In the genomic region with DNA sequence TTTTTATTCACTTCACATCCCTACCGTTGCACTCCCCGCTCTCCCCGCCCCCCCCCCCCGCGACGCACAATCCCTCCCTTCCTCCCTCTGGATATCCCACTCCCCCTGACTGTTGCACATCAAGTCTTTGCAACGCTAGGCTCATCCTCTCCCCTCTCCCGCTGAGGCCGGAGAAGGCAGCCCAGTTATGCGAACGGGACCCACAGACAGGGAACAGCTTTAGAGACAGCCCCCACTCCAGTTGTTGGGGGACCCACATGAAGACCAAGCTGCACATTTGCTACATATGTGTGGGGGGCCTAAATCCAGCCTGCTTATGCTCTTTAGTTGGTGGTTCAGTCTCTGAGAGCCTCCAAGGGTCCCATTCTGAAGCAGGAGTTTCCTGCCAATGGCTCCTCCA, we compare ENCODE assay signal across 7 mouse cellular contexts. TPM values are rescaled to one million over a fixed set of nuclear protein-coding genes. Genes with fewer than 3 reads are reported as not detected.
DNase-seq lines count a peak whose midpoint lies in the region; ATAC-seq and TF ChIP-seq lines count a peak whose summit lies in the region.

A gene (minus strand): TSS at position 59 of the 400 bp plus-strand sequence.

- H3K27me3 ChIP-seq in cerebellum, adult 2 months (ENCODE audit: control insufficient read depth, insufficient read depth, low read length), result no peaks in the 10 kb centered on the region
- 0 out of 2 replicates have a peak, but pooled peaks cover 4% of the 10 kb centered on the region for H3K27me3 ChIP-seq in forebrain, postnatal 0 days (ENCODE audit: insufficient read depth, low read length)

- ATAC-seq in forebrain, postnatal 0 days, result peak; percentile 82

- peak within 1 kb of the TSS; percentile 75 for H3K9ac ChIP-seq in forebrain, postnatal 0 days

- peak within 1 kb of the TSS; percentile 93 for H3K4me3 ChIP-seq in cerebellum, adult 2 months (replicated peaks; ENCODE audit: insufficient read depth, low read depth, low read length)
- H3K4me3 ChIP-seq in forebrain, postnatal 0 days (ENCODE audit: low read depth, low read length), result peak within 1 kb of the TSS; percentile 60
- peak within 1 kb of the TSS; percentile 84 for H3K4me3 ChIP-seq in macrophage (ENCODE audit: inconsistent target)

- WGBS in cerebellum, adult 2 months, result 0% methylated on average over 8 of the region's 11 CpGs
- WGBS in forebrain, postnatal 0 days, result 4% methylated on average over 11 of the region's 11 CpGs
- WGBS in macrophage (ENCODE audit: missing documents), result 2% methylated on average over 6 of the region's 11 CpGs

- peak; percentile 13 to 15 for DNase-seq in right cerebral cortex, adult 2 months (ENCODE audit: low spot score in 2 of 2)
- no peak for DNase-seq in right cerebral cortex, postnatal 14 days
- peak; percentile 32 to 34 for DNase-seq in cerebellum, adult 2 months
- DNase-seq in forebrain, postnatal 0 days, result peak; percentile 64
- DNase-seq in kidney, postnatal 14 days, result peak; percentile 17
- DNase-seq in thymus, postnatal 4 days, result peak; percentile 42

- H3K27ac ChIP-seq in cerebellum, adult 2 months (ENCODE audit: insufficient read depth, low read length), result peak within 1 kb of the TSS; percentile 67
- H3K27ac ChIP-seq in forebrain, postnatal 0 days (ENCODE audit: low read depth, low read length), result peak within 1 kb of the TSS; percentile 87
- peak within 1 kb of the TSS; percentile 44 for H3K27ac ChIP-seq in macrophage

- peaks cover 23% of the 10 kb centered on the region for H3K4me1 ChIP-seq in cerebellum, adult 2 months (ENCODE audit: control insufficient read depth, insufficient read depth, low read length)
- H3K4me1 ChIP-seq in forebrain, postnatal 0 days (ENCODE audit: insufficient read depth), result peaks cover 7% of the 10 kb centered on the region; the same call in 1 of the 2 replicates

- H3K9me3 ChIP-seq in forebrain, postnatal 0 days (ENCODE audit: low read length), result no peaks in the 10 kb centered on the region

- TF ChIP-seq CTCF in cerebellum, adult 2 months (IDR thresholded peaks at IDR 0.05; ENCODE audit: borderline replicate concordance, insufficient read depth, low read depth, low read length), result no peak
- TF ChIP-seq CTCF in forebrain, postnatal 0 days (IDR thresholded peaks at IDR 0.05; ENCODE audit: low read depth), result no peak

- peaks cover 12% of the 10 kb centered on the region; the same call in 1 of the 2 replicates for H3K36me3 ChIP-seq in forebrain, postnatal 0 days (ENCODE audit: insufficient read depth)
- peaks cover 24% of the 10 kb centered on the region for H3K36me3 ChIP-seq in macrophage (ENCODE audit: inconsistent target)

- H3K4me2 ChIP-seq in forebrain, postnatal 0 days (ENCODE audit: low read depth), result peak within 1 kb of the TSS; percentile 76

- TF ChIP-seq POLR2A in cerebellum, adult 2 months (IDR thresholded peaks at IDR 0.05; ENCODE audit: borderline replicate concordance, insufficient read depth, low read length), result no peak

- peaks cover 42% of the 10 kb centered on the region for H3K79me2 ChIP-seq in macrophage (ENCODE audit: inconsistent target)

RNA-seq across cellular contexts. Expression of the gene that starts here (rescaled TPM):
- 39.0 and 41.8 TPM in 2 replicates for polyA plus RNA-seq in cerebellum, adult 2 months (2012; rRNA removed)
- 11.2 and 13.9 TPM in 2 replicates for total RNA-seq in forebrain, postnatal 0 days (2014; rRNA removed)
- 64.7 and 72.3 TPM in 2 replicates for polyA plus RNA-seq in forebrain, postnatal 0 days (2015; fragmentation: Nextera tagmentation; extraction: Ambion mirVana)
- total RNA-seq in macrophage (2018; cell fraction: chromatin; rRNA removed), result 10 to 100 TPM; 12.7 to 80.9 (median 48.2) TPM
- total RNA-seq in macrophage (2018; cell fraction: cytosol; rRNA removed), result 10 to 100 TPM; 16.5 to 33.0 (median 24.4) TPM
- 10 to 100 TPM; 11.8 to 63.6 (median 33.1) TPM for total RNA-seq in macrophage (2018; cell fraction: nucleus; rRNA removed)
- 22.5 to 49.4 TPM (median 24.4 TPM) in 3 replicates for polyA plus RNA-seq in macrophage (2018)
